Mouse (Mus musculus) ovary, adult 18-20 months (tissue): ENCODE data around the gene Gng8.

Experiments used
- DNase-seq: peaks from one replicate; pipeline ENCODE4 v3.0.0; 2022; ENCODE audit warnings: low spot score, mixed read lengths

The Gng8 gene

DNA sequence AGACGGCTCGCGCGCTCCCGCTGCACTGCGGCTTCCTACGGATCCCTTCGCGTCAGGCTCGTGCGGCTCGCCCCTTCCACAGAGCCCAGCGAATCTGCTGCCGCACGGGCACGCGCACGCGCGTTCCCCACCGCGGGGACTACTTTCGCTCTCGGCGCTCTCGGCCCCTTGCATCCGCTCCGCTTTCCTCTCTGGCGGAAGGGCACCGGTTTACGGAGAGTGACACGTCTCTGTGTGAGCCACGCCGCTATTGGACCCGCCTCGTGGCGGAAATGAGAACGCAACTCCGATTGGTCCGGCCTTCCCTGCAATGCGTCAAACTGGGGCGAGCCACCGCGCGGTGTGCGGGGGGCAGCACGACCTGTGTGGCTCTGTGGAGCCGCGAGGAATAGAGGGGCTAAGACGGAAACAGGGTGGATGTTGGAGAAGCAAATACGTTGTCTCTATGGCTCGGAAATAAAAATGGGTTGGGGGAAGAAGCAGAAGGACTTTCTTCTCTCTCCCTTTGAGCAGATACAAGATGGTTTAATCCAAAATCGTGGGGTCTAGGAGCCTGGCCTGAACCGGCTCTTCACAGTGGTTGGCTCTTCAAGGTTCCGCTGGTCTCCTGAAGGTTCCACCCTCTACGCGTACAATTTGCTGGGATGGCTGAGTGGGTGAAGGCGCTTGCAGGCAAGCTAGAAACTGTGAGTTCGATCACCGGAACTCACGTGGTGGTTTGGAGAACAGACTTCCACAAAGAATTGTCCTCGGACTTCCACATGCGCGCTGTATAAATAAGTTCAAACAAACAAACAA lies 32.6 kb downstream of the Gng8 start, which contains the start of gene Calm3:
TSS of gene Calm3 (minus strand) at position 78 of the 798 bp plus-strand sequence.
- peak; percentile 98 for DNase-seq

DNA sequence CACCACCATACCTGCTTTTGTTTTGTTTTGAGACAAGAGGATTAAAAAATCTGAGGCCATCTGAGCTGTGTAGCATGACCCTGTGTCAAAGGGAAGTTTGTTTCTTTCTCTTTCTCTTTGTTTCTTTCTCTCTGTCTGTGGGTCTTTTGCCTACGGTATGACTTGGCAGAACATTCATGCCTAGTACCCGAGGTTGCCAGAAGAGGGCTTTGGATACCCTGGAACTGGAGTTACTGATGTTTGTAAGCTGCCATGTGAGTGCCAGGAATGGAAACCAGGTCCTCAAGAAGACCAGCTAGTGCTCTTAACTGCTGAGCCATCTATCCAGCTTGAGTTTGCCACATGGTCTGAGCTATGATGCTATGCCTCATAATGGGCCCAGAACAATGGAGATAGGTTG lies 36.8 kb downstream of the Gng8 start:
- DNase-seq, result no peak

- DNase-seq, result no peak
Observed at GRCm38 (mm10) chr7:16930850-16931249, 39.3 kb downstream of the Gng8 start.

DNA sequence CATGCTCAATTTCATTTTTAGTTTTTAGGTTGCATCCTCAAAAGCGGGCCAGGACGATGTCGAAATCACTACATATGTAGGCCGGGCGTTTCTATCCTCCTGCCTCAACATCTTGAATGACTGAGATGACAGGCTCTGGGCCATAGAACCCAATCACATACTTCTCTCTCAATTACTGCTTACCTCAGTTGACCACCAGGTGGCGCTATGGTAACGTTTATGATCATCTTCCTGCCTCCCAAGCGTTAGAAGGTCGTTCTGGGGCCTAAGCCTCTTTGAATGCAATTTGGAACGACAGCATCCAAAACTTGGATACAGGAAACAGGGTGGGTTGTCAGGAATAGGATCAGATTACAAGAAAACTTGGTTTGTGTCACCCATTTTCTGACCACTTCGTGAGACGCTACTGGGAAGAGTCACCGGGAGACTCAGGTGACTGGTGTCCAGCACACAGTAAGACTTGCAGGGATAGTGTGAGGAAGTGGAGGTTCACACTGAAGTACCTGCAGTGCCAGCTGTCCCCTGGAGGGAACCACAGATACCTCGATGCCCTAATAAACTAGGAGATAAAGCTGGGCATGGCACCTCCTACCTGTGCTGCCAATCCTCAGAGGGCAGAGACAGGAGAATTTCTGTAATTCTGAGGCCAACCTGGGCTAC lies 40.5 kb downstream of the Gng8 start:
- DNase-seq, result no peak

- DNase-seq, result no peak
Observed at GRCm38 (mm10) chr7:16932704-16933577, 41.4 kb downstream of the Gng8 start.

- no peak for DNase-seq
Observed at GRCm38 (mm10) chr7:16937312-16937711, 45.7 kb downstream of the Gng8 start.

DNA sequence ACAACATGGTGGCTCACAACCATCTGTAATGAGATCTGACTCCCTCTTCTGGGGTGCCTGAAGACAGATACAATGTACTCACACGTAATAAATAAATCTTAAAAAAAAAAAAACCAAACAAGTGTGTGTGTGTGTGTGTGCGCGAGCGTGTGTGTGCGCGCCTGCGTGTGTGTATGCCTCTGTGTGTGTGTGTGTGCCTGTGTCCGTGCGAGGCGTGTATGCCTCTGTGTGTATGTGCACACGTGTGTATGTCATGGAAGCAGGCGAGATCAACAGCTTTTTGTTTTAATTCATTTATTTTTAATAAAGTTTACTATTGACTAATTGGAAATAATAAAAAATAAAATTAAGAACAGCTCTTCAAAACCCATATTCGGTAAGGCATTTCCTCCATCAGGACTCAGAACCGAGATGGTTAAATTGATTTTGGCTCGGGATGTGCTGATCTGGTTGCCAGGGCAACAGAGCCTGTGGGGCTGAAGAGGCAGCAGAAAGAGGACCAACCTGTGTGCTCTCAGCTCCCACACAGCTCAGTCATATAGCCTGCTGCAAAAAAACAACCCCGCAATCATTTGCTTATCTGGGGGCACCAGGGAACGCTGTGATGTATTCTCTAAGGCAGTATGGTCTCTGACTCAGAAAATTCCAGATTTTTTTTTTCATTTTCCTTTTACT lies 46.7 kb downstream of the Gng8 start:
- no peak for DNase-seq

DNA sequence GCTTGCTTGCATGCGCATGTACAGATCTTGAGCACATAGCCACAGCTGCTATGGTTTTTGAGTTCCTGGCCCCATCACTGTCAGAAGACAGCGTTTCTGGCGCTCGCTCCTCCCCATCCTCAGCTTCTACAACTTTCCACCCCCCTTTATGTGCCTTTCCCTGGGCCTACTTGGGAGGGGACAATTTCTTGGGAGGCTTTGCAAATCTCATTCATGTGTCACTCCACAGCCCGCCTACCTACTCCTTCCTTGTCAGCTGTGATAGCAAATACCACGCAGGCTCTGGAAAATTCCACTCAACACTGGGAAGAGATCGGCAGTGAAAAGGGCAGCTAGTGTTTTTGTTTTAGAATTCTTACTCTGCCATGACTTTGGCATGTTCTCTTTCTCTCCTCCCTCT lies 48.7 kb downstream of the Gng8 start:
- DNase-seq, result no peak

DNA sequence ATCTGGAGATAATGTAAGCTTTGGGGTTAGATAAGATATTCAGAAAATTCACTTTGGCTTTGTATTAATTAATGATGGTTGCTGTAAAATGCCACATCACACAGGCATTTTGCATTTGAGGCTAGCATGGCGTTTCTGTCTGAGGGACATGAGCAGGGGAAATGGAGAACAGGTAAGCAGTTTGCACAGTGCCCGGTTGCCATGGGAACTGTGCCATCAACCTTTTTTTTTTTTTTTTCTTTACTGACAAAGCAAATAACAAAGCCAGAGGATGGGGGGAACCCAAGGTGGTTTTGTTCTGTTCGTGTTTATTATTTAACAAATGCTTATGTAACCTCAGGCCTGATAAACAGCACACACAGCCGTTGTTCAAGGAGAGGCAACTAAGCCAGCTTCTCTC lies 51.3 kb downstream of the Gng8 start:
- no peak for DNase-seq

DNA sequence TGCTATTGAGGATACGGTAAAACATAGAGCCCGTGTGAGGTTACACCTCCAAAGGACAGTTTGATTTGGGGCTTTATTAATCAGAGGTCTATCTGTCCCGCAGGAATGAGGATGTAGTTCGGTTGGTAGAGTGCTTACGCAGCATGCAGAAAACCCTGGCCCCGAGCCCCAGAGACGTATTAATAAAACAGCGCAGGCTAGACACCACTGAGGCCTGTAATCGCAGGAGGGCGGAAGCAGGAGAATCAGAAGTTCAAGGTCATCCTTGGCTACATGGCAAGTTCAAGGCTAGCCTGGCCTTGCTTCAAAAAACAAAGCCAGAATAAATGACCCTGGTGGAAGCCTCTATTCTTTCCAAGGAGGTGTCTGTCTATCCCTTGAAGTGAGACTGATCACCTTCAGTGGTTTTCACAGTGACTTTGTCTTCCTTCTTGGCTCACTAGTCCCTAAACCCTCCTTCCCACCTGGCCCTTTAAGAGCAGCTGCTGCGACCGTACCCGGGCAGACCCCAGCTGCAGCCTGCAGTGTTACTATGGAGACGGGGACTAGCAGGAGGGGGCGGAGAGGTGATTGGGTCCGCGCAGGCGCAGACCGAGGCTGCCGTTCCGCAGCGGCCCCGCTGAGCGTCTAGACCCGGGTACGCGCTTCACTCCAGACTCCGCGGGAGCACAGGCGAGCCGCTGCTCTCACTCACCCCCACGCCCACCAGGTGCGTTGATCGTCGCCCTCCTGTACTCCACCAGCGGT lies 52.6 kb downstream of the Gng8 start, which contains the start of gene Pnmal2:
TSS of gene Pnmal2 (plus strand) at position 622 of the 747 bp plus-strand sequence.
- DNase-seq, result peak; percentile 89

- DNase-seq, result no peak
Observed at GRCm38 (mm10) chr7:16944808-16945315, 53.3 kb downstream of the Gng8 start.
